Mouse (Mus musculus) C3H10T1/2 (cell line): ENCODE results near the gene Gm10647. TPM values are rescaled to one million over a fixed set of nuclear protein-coding genes. Genes with fewer than 3 reads are reported as not detected.

Experiments
- polyA plus RNA-seq, 2 experiments: library from polyadenylated mRNA; unstranded; fragments of >200 nt; fragmentation: generic; extraction: Trizol; gene quantifications; one replicate each; pipeline ENCODE4 v1.2.1; 2012; ENCODE audit warnings: missing spikeins in 2 of 2

Gm10647 gene
- under 1 TPM in 1 of 2 experiments, not detected in 1; 0.07 TPM for polyA plus RNA-seq

GRCm38 (mm10) chr9:66796739-66797138 is at the start of gene Gm10647:
Gene Gm10647, plus strand, starts transcription at chr9:66797039.

GRCm38 (mm10) chr9:66795464-66796324 is 1.1 kb upstream of the Gm10647 start, which contains the start of gene Aph1b:
Gene Aph1b, minus strand, starts transcription at chr9:66795490.

GRCm38 (mm10) chr9:66834318-66835096 is 37.7 kb downstream of the Gm10647 start, which contains the start of gene Aph1c:
Gene Aph1c, minus strand, starts transcription at chr9:66834726.

Other genes with a start within 250 kb of the Gm10647 start
- gene Usp3, start 203.9 kb upstream of the Gm10647 start, polyA plus RNA-seq, result 10 to 100 TPM in 1 of 2 experiments, 1 to 10 TPM in 1; 6.1 to 16.6 TPM
- gene Car12, start 83.4 kb upstream of the Gm10647 start, polyA plus RNA-seq, result under 1 TPM in 1 of 2 experiments, not detected in 1; 0.01 TPM
- 1 to 10 TPM; 3.8 to 4.8 TPM for gene Aph1b, start 1.5 kb upstream of the Gm10647 start, polyA plus RNA-seq
- 1 to 10 TPM in 1 of 2 experiments, under 1 TPM in 1; 0.62 to 1.4 TPM for gene Aph1c, start 37.7 kb downstream of the Gm10647 start, polyA plus RNA-seq
- gene Rab8b, start 122.6 kb downstream of the Gm10647 start, polyA plus RNA-seq, result 1 to 10 TPM in 1 of 2 experiments, under 1 TPM in 1; 0.33 to 3.7 TPM
- gene Rps27l, start 149.0 kb downstream of the Gm10647 start, polyA plus RNA-seq, result 100 to 1,000 TPM; 650 to 667 TPM
- 1 to 10 TPM in 1 of 2 experiments, under 1 TPM in 1; 0.89 to 4.6 TPM for gene Lactb, start 178.4 kb downstream of the Gm10647 start, polyA plus RNA-seq